Mouse (Mus musculus) CD8-positive naive resting alpha-beta T cell, adult 2 months (primary cell): ENCODE data around the gene Gadl1.

Experiments
- DNase-seq, 2 experiments: peaks; one replicate each; pipeline ENCODE4 v3.0.0; 2022; ENCODE audit warnings: low read depth in 2 of 2, low spot score in 2 of 2

Gadl1 gene

GRCm38 (mm10) chr9:115936350-115936749, 27.1 kb downstream of the Gadl1 start:
- no peak for DNase-seq

- no peak for DNase-seq
These were observed 28.7 kb downstream of the Gadl1 start for GRCm38 (mm10) chr9:115937915-115938314.

DNA sequence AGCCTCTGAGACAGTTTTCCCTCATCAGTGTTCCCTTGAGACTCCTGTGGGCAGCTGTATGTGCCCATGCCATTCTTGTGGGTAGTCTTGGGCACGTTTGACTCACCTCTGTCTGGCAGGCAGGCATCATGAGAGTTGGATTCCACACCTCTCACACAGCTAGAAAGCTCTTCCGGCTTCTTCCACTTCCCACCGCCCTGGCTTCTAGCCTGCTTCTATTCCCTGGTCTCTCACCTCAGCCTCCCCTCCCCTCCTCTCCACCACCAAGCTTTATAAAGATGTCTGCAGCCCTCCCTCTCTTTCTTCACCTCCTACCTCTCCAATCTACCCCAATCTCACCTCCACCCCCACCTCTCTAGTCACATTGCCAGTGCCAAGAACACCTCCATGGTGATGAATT, 30.2 kb downstream of the Gadl1 start:
- no peak for DNase-seq

DNA sequence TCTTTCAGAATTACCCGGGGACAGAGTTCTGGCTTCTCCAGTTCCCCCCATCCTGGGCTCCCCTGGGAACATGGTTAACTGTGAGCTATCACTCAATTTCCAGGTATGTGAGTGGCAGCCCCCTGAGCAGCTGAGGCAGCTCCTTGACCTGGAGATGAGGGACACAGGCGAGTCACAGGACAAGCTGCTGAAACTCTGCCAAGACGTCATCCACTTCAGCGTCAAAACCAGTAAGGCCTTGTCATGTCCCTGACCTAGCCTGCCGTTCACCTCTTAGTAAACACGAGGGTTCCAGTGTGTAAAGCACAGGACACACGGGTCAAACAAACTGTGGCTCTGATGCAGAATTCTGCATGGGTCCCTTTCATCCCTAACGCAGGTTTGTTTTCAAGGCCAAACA, 31.9 kb downstream of the Gadl1 start:
- no peak for DNase-seq

GRCm38 (mm10) chr9:115942486-115942885, 33.2 kb downstream of the Gadl1 start:
- no peak for DNase-seq

GRCm38 (mm10) chr9:115942989-115943388, 33.7 kb downstream of the Gadl1 start:
- no peak for DNase-seq

- DNase-seq, result no peak
These were observed 34.5 kb downstream of the Gadl1 start for GRCm38 (mm10) chr9:115943577-115944320.

DNA sequence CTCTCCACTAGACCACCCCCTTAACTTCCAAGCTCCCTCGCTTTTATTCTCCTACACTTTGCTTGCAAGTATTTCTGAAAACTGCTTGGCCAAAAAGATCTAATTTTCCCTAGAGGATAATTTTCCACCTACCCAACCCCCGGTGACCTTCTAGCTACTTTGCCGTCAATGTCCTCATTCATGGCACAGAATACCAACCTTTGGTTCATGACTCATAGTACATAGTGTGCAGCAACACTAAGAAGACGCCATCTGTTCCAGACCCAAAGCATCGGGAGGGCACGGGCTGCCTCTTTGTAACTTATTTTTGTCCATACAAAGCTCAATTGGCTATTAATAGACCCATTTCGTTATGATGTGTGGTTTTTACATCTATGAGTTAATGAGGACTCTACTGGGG, 55.8 kb downstream of the Gadl1 start:
- no peak for DNase-seq

- no peak for DNase-seq
These were observed 56.9 kb downstream of the Gadl1 start for GRCm38 (mm10) chr9:115966116-115966515.

GRCm38 (mm10) chr9:115966746-115967145, 57.5 kb downstream of the Gadl1 start:
- no peak for DNase-seq

DNA sequence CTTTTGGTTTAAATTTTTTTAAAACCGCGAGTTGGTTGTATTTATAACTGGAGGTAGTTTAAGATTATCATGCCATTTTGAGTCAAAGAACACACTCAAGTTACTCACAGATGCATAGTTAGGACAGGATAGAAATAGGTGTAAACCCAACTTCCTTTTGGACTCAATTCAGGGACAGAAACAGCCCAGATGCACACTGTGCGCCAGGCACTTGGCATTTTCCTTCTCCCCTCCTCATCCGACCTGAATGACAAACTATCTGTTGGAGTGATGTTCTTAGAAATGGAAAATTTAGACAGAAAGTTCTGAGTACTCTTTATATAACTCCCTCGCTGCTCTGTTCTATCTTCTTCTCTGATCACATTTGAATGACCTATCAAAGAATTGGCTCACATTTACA, 58.4 kb downstream of the Gadl1 start:
- DNase-seq, result no peak

DNA sequence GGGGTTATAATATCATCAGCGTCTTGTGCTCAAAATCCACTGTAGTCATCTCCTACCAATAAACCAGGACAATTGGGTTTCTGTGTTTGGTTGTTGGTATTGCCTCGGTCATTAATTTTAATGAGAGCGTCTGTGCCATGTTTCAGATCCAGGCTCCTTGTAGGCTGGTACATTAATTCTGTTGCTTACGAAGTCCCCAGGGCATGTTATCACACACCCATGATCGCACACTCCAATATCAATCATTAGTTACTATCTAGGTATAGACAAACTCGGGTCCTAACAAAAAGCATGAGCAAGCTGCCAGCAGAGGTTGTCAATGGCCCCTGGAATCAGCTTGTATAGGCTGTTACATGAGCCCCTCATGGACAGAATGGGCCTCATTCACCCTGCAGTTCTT, 67.6 kb downstream of the Gadl1 start:
- no peak for DNase-seq

DNA sequence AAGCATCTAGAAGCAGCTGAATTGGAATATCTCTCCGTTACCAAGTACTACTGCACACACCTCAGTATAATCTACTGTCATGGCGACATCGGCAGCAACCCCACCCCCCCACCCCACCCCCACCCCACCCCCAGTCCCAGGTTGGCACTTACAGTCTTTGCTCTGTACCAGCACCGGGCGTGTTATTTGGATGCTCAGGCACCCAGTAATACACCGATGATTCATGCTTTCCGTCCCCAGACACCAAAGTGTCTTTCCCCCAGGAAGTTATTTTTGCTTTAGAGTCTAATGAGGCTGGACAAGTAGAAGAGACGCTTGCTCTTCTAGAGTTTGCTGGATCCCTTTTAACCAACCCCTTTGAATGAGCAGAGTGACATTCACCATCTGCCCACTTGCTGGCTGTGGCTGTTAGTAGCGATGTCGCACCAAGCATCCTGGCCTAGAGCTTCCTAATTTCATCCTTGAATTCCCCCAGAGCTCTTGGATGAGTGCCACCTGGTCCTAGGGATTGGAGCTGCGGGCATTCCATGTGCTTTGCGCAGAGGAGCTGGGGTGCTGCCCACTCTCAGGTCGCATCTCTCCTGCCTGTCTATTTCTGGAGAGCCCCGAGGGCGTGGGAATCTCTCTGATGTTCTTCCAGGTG, 68.5 kb downstream of the Gadl1 start:
- no peak for DNase-seq

DNA sequence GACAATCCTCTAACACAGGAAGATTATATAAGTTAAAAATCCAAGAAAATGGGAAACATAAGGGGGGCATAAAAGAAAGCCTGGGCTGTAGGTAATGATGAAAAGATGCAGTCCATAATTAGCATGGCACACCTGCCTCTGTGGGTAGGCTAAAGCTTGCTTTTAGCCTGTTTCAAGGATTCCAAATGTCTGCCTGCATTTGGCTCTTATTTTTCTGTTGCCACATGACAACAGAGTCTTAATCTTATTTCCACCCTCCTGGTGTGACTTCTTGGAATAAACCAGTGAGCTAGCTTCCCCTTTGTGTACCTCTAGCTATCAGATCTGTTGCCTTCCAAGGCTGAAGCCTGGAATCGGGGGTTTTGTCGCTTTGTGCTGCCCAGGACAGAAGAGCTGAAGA, 69.2 kb downstream of the Gadl1 start:
- no peak for DNase-seq

DNA sequence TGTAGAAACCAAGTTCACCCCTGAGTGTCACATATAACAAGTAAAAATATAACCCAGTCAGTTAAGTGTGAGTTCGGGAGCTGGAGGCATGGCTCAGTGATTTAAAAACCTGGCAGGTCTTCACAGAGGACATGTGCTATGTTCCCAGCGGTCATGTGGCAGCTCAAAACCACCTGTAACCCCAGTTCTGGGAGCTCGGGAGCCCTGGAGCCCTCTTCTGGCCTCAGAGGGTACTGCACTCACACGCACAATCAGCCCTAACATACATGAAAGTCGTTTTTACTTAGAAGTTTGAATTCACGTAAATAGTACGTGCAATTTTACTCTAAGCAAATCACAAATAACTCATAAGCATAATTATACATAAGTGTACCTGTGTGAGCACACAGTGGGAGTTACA, 81.4 kb downstream of the Gadl1 start:
- DNase-seq, result no peak

DNA sequence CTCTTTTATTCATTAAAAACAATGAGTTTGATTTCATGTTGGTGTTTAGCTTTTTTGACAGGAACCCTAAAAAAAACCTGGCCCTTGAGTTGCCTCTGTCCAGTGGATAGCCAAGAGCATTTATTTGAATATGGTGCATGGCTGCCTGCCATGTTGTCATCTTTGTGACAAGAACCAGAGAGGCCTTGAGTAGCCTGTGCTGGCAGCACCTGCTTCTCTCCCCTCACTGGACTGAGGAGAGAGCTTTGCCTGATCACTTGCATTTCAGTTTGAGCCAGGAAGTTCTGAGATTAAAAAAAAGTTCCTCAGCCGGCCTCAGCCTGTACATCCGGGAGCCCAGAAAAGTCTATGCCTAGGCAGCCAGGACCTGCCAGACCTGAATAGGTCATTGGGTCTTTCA, 85.5 kb downstream of the Gadl1 start:
- no peak for DNase-seq

- no peak for DNase-seq
These were observed 86.8 kb downstream of the Gadl1 start for GRCm38 (mm10) chr9:115995856-115996560.

DNA sequence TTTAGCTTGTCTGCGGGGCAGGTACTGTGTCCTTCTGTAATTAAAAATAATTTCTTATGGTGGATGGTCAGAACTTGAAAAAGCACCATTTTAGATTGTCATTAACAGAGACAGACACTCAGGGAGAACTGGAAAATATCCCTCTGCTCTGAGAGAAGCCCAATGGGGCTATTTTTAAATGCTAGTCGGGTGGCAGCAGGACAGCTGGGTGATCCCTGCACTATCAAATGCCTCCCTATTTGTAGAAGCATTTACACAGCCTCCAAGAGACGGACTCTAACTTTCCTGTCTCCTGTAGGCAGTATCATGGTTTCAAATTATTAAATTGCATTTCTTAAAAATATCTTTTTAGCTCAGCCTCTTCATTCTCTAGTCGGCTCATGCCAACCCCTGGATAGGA, 89.1 kb downstream of the Gadl1 start:
- no peak for DNase-seq

GRCm38 (mm10) chr9:115999361-115999990, 90.2 kb downstream of the Gadl1 start:
- DNase-seq, result no peak

GRCm38 (mm10) chr9:116013911-116014310, 104.7 kb downstream of the Gadl1 start:
- no peak for DNase-seq

DNA sequence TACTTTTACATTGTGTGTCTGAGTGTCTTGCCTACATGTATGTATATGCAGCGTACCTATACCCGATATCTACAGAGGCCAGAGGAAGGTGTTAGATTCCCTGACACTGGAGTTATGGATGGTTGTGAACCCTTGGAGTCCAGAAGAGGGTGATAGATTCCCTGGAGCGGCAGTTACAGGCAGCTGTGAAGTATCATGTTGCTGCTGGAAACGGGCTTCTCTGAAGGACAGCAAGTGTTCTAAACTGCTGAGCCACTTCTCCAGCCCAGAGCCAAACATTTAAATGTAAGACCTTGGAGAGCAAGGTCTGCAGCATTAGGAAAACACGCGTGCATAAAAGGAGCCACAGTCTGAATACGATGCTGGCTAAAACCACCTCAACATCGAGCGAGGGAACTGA, 107.0 kb downstream of the Gadl1 start:
- DNase-seq, result no peak

DNA sequence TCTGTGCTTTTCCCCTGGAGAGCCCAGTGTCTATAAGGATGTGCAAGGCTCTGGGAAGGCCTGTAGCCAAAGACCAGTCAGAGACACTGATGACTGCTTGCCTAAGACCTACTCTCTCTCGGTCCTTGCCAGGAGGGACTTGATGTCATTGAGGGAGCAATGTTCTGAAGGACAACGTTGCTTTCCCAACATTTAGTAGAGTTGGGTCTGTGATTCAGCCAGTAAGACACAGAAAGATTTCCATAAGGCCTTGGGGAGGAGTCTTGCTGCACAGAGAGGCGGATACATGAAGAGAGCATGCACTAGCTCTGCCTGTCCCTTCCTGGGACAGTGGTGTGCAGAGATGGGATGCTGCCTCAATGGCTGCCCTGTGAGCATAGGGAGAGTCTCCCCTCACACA, 107.8 kb downstream of the Gadl1 start:
- DNase-seq, result no peak
